Mouse (Mus musculus): ENCODE data around the gene Agrp. TPM values are rescaled to one million over a fixed set of nuclear protein-coding genes. Genes with fewer than 3 reads are reported as not detected.
"Not testable (repeated sequence)": the region's sequence is repeated elsewhere in the genome, so short reads cannot be mapped to it uniquely, and the experiment has no call there.

The Agrp gene
- polyA plus RNA-seq, 1 experiment from 2014 or later: 0.91 TPM

DNA sequence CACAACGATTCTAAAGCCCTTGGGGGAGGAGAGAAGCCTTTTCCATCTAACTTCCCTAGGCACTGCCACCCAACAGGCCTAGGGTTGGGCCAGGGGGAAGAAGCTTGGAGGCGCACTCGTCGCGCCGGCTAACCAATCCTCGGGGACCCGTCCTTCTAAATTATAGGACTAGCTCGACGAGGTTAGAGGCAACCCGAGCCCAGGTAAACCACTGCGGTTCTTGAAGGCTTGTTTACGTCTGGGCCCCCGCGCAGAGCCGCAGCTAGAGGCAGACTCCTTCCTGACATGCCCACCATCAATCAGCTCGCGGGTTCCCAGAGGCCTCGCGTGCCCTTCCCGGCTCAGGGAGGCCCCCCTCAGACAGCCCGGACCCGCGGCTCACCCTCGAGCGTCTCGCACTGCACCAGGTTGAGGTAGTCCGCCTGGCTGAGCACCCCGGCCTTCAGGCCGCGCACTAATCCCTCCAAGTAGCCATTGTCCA, 71.8 kb downstream of the Agrp start:
- Histone ChIP-seq H3K9ac (replicated peaks; ENCODE audit: low read depth, low read length) (peak overlapping the region; percentile 90), H3K4me2 (ENCODE audit: low read length) (peak overlapping the region; percentile 56), H3K4me1 (replicated peaks; ENCODE audit: control insufficient read depth, insufficient read depth, low read length) (peaks cover 25% of the 10 kb centered on the region), H3K27ac (ENCODE audit: low read length) (peak overlapping the region; percentile 79), H3K27me3 (replicated peaks; ENCODE audit: control insufficient read depth, insufficient read depth, low read length) (no peaks in the 10 kb centered on the region), H3K9me3 (ENCODE audit: control insufficient read depth, low read length) (no peaks in the 10 kb centered on the region), H3K4me3 (replicated peaks; ENCODE audit: low read length) (peak overlapping the region; percentile 71), H3K36me3 (ENCODE audit: control insufficient read depth, insufficient read depth) (no peaks in the 10 kb centered on the region)
- ATAC-seq: peak; percentile 73
- under 1% methylated on average over 31 of the region's 31 CpGs for WGBS

DNA sequence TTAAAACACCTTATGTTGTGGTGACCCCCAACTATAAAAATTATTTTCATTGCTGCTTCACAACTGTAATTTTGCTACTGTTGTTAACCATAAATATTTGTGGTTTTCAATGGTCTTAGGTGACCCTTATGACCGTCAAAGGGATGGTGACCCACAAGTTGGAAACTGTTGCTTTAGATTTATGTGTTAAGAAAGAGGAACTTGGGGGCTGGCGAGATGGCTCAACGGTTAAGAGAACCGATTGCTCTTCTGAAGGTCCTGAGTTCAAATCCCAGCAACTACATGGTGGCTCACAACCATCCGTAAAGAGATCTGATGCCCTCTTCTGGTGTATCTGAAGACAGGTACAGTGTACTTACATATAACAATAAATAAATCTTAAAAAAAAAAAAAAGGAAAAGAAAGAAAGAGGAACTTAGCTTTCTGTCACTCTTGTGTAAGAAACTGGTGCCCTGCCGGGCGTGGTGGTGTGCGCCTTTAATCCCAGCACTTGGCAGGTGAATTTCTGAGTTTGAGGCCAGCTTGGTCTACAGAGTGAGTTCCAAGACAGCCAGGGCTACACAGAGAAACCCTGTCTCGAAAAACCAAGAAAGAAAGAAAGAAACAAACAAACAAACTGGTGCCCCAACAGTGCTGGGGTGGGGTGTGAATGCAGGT, 72.5 kb downstream of the Agrp start:
- H3K9ac ChIP-seq (replicated peaks; ENCODE audit: low read depth, low read length); H3K27me3 ChIP-seq (replicated peaks; ENCODE audit: control insufficient read depth, insufficient read depth, low read length); H3K9me3 ChIP-seq (ENCODE audit: control insufficient read depth, low read length); H3K27ac ChIP-seq (ENCODE audit: low read length); ATAC-seq; H3K36me3 ChIP-seq (ENCODE audit: control insufficient read depth, insufficient read depth): not testable (repeated sequence)
- H3K4me2 ChIP-seq (ENCODE audit: low read length): peak overlapping the region; percentile 56
- H3K4me1 ChIP-seq (replicated peaks; ENCODE audit: control insufficient read depth, insufficient read depth, low read length): peaks cover 25% of the 10 kb centered on the region
- peak overlapping the region; percentile 71 for H3K4me3 ChIP-seq (replicated peaks; ENCODE audit: low read length)
- 85% methylated on average over 9 of the region's 9 CpGs for WGBS

DNA sequence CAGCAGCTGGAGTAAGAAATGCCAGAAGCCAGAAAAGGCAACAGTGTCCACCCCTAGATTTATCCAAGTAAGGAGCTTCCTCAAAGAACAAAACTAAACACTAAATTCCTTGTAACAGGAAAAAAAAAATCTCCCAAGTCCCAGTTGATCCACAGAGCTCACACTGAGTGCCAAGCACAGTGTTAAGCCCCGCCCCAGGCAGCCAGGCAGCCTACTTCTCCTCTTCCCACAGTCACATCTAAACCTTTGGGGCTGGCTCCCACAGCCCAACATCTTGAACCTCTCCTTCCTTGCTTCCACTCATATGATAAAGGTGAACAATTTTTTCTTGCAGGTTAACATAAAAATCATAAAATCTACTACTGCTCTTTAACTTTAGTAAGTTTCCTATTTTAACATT, 73.3 kb downstream of the Agrp start:
- Histone ChIP-seq H3K36me3 (ENCODE audit: control insufficient read depth, insufficient read depth) (no peaks in the 10 kb centered on the region), H3K9me3 (ENCODE audit: control insufficient read depth, low read length) (no peaks in the 10 kb centered on the region), H3K4me1 (replicated peaks; ENCODE audit: control insufficient read depth, insufficient read depth, low read length) (peaks cover 25% of the 10 kb centered on the region), H3K9ac (replicated peaks; ENCODE audit: low read depth, low read length) (no peak overlapping the region), H3K4me3 (replicated peaks; ENCODE audit: low read length) (no peak overlapping the region), H3K4me2 (ENCODE audit: low read length) (no peak overlapping the region), H3K27ac (ENCODE audit: low read length) (no peak overlapping the region), H3K27me3 (replicated peaks; ENCODE audit: control insufficient read depth, insufficient read depth, low read length) (no peaks in the 10 kb centered on the region)
- ATAC-seq: no peak
- WGBS: 87% methylated on average over 1 of the region's 1 CpGs

DNA sequence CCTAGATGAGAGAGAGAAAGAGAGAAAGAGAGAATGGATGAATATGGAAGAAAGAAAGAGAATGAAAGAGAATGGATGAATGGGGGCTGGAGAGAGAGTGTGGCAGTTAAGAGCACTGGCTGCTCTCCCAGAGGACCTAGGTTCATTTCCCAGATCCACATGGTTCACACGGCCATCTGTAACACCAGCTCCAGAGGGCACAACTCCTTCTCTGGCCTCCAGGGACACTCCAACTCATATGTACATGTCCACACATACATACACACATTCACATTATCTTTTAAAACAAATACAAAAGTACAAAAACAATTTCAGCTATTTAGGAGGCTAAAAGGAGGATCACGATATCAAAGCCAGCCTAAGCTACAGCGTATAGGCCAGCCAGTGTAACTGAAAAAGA, 74.3 kb downstream of the Agrp start:
- Histone ChIP-seq H3K4me2 (ENCODE audit: low read length) (no peak overlapping the region), H3K36me3 (ENCODE audit: control insufficient read depth, insufficient read depth) (no peaks in the 10 kb centered on the region), H3K9ac (replicated peaks; ENCODE audit: low read depth, low read length) (no peak overlapping the region), H3K4me3 (replicated peaks; ENCODE audit: low read length) (no peak overlapping the region), H3K27me3 (replicated peaks; ENCODE audit: control insufficient read depth, insufficient read depth, low read length) (no peaks in the 10 kb centered on the region), H3K27ac (ENCODE audit: low read length) (no peak overlapping the region), H3K9me3 (ENCODE audit: control insufficient read depth, low read length) (no peaks in the 10 kb centered on the region), H3K4me1 (replicated peaks; ENCODE audit: control insufficient read depth, insufficient read depth, low read length) (peaks cover 25% of the 10 kb centered on the region)
- ATAC-seq: no peak
- WGBS: 85% methylated on average over 3 of the region's 3 CpGs

DNA sequence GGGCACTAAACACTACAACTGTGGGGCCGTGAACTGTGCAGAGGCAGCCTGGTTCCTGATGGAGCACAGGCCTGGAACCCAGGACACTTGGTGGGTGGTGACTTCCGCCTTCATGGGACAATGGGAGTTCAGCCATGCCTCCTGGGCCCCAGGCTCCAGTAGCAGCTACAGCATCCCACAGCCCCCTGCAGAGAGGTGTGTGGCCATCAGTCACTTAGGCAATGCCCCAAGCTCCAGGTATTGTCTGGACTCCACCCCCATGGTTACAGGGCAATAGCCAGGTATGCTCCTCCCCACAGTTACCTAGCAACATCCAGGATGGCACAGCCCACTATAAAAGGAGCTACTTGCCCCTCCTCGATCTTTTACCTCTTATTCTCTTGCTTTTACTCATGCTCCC, 82.0 kb downstream of the Agrp start:
- no peak overlapping the region for H3K4me2 ChIP-seq (ENCODE audit: low read length)
- H3K9ac ChIP-seq (replicated peaks; ENCODE audit: low read depth, low read length): no peak overlapping the region
- no peaks in the 10 kb centered on the region for H3K27me3 ChIP-seq (replicated peaks; ENCODE audit: control insufficient read depth, insufficient read depth, low read length)
- no peaks in the 10 kb centered on the region for H3K4me1 ChIP-seq (replicated peaks; ENCODE audit: control insufficient read depth, insufficient read depth, low read length)
- ATAC-seq: no peak
- H3K4me3 ChIP-seq (replicated peaks; ENCODE audit: low read length): no peak overlapping the region
- H3K27ac ChIP-seq (ENCODE audit: low read length): no peak overlapping the region
- no peaks in the 10 kb centered on the region for H3K36me3 ChIP-seq (ENCODE audit: control insufficient read depth, insufficient read depth)
- 69% methylated on average over 3 of the region's 3 CpGs for WGBS
- no peaks in the 10 kb centered on the region for H3K9me3 ChIP-seq (ENCODE audit: control insufficient read depth, low read length)

DNA sequence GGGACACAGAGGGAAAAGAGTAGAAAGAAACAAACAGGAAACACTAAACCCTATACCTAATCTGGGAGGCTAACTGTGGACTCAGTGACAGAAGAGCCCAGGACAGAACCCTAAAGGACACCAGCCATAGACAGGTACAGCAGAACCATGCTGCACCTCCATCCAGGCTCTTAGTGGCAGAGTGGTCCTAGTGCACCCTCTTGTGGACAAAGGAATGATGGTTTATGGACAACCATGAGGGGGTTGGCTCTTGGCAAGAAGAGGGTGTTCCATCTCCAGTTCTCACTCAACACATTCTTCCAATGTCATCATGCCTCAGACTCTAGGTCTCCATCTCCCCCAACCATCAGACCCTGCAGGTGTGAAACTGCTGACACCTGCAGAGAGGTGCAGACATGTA, 83.1 kb downstream of the Agrp start:
- Histone ChIP-seq H3K4me2 (ENCODE audit: low read length) (no peak overlapping the region), H3K4me1 (replicated peaks; ENCODE audit: control insufficient read depth, insufficient read depth, low read length) (no peaks in the 10 kb centered on the region), H3K36me3 (ENCODE audit: control insufficient read depth, insufficient read depth) (no peaks in the 10 kb centered on the region), H3K27me3 (replicated peaks; ENCODE audit: control insufficient read depth, insufficient read depth, low read length) (no peaks in the 10 kb centered on the region), H3K27ac (ENCODE audit: low read length) (no peak overlapping the region), H3K9ac (replicated peaks; ENCODE audit: low read depth, low read length) (no peak overlapping the region), H3K4me3 (replicated peaks; ENCODE audit: low read length) (no peak overlapping the region), H3K9me3 (ENCODE audit: control insufficient read depth, low read length) (no peaks in the 10 kb centered on the region)
- ATAC-seq: no peak

DNA sequence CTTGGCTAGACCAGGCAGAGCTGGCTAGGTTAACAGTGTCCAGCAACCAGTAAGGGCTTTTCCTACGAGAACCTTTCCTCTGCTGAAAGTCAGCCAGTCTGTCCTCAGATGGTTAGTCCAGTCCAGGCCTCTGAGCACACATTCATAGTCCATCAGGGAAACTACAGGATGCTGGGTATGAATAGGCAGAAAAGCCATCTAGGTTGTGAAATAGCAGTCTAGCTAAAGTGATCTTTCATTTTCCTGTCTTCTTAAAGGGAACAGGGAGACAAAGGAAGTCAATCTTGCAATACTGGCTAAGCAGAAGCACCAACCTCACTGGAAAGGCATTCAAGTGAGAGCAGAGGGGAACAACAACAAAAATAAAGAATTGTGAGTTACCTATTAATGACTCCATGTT, 84.4 kb downstream of the Agrp start:
- 69% methylated on average over 1 of the region's 1 CpGs for WGBS
- H3K27me3 ChIP-seq (replicated peaks; ENCODE audit: control insufficient read depth, insufficient read depth, low read length): no peaks in the 10 kb centered on the region
- ATAC-seq: no peak

DNA sequence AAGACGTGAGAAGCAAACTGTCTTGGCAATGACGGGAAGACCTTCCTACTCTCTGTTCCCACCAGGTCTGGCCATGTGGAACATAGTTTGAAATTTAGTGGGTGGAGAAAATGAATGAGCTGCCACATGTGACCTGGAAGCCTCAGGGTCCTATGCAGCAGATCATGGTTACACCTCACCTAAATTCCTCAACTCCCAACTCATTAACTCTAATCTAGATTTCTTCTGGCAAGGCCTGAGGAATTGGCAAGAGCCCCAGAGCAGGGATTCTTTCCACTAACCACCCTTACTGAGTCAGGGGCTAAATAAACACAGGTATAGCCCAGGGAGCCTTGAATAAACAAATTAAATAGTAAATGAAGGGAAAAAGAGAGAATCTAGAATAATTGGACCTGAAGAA, 85.2 kb downstream of the Agrp start:
- no peaks in the 10 kb centered on the region for H3K4me1 ChIP-seq (replicated peaks; ENCODE audit: control insufficient read depth, insufficient read depth, low read length)
- no peak for ATAC-seq

More for the DNA sequence above, 84.4 kb downstream of the Agrp start:
- H3K4me1 ChIP-seq (replicated peaks; ENCODE audit: control insufficient read depth, insufficient read depth, low read length): no peaks in the 10 kb centered on the region
- no peaks in the 10 kb centered on the region for H3K36me3 ChIP-seq (ENCODE audit: control insufficient read depth, insufficient read depth)
- H3K27ac ChIP-seq (ENCODE audit: low read length): no peak overlapping the region
- H3K4me3 ChIP-seq (replicated peaks; ENCODE audit: low read length): no peak overlapping the region
- no peak overlapping the region for H3K4me2 ChIP-seq (ENCODE audit: low read length)
- no peak overlapping the region for H3K9ac ChIP-seq (replicated peaks; ENCODE audit: low read depth, low read length)
- no peaks in the 10 kb centered on the region for H3K9me3 ChIP-seq (ENCODE audit: control insufficient read depth, low read length)

DNA sequence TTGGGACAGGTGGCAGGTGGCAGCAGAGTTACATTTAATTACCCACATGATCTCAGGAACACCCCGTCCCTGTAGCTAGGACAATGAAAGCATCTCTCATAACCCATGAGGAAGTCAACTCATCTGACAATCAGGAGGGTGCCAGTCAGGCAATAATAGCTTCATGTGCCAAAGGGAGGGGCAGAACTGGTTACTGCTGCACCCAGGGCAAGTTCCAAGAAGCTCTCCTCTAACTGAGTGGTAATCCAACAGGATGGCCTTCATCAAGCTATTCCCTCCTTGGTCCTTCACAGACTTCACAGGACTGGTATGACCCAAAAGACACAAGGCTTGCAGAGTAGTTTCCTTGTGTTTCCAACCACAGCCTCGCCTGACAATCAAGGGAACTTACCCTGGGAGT, 87.1 kb downstream of the Agrp start:
- Histone ChIP-seq H3K36me3 (ENCODE audit: control insufficient read depth, insufficient read depth) (no peaks in the 10 kb centered on the region), H3K4me1 (replicated peaks; ENCODE audit: control insufficient read depth, insufficient read depth, low read length) (no peaks in the 10 kb centered on the region), H3K9me3 (ENCODE audit: control insufficient read depth, low read length) (no peaks in the 10 kb centered on the region), H3K4me2 (ENCODE audit: low read length) (no peak overlapping the region), H3K4me3 (replicated peaks; ENCODE audit: low read length) (no peak overlapping the region), H3K27me3 (replicated peaks; ENCODE audit: control insufficient read depth, insufficient read depth, low read length) (no peaks in the 10 kb centered on the region), H3K9ac (replicated peaks; ENCODE audit: low read depth, low read length) (no peak overlapping the region), H3K27ac (ENCODE audit: low read length) (no peak overlapping the region)
- ATAC-seq: no peak
- WGBS: 84% methylated on average over 2 of the region's 2 CpGs

More for the DNA sequence above, 85.2 kb downstream of the Agrp start:
- H3K27ac ChIP-seq (ENCODE audit: low read length): no peak overlapping the region
- WGBS: 92% methylated on average over 2 of the region's 2 CpGs
- no peaks in the 10 kb centered on the region for H3K36me3 ChIP-seq (ENCODE audit: control insufficient read depth, insufficient read depth)
- no peaks in the 10 kb centered on the region for H3K9me3 ChIP-seq (ENCODE audit: control insufficient read depth, low read length)
- no peaks in the 10 kb centered on the region for H3K27me3 ChIP-seq (replicated peaks; ENCODE audit: control insufficient read depth, insufficient read depth, low read length)
- H3K9ac ChIP-seq (replicated peaks; ENCODE audit: low read depth, low read length): no peak overlapping the region
- no peak overlapping the region for H3K4me2 ChIP-seq (ENCODE audit: low read length)
- no peak overlapping the region for H3K4me3 ChIP-seq (replicated peaks; ENCODE audit: low read length)

DNA sequence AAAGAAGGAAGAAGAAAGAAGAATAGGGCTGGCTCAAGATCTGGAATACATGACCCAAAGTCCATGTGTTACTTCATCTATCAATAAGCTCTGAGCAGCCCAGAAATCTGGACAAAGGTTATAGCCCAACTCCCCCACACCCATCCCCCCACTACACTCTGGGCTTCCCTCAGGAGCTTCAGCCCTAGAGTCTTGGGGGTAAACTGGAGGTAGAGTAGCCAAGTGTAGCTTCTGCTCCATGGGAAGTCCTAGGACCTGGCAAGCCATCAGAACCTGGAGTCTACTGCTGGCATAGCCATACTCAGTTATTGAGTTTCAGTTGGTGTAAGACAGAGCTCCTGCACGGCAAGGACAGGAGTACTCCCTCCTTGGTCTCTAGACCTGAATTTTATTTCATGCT, 87.7 kb downstream of the Agrp start:
- Histone ChIP-seq H3K27me3 (replicated peaks; ENCODE audit: control insufficient read depth, insufficient read depth, low read length) (no peaks in the 10 kb centered on the region), H3K4me1 (replicated peaks; ENCODE audit: control insufficient read depth, insufficient read depth, low read length) (no peaks in the 10 kb centered on the region), H3K4me2 (ENCODE audit: low read length) (no peak overlapping the region), H3K9ac (replicated peaks; ENCODE audit: low read depth, low read length) (no peak overlapping the region), H3K4me3 (replicated peaks; ENCODE audit: low read length) (no peak overlapping the region), H3K36me3 (ENCODE audit: control insufficient read depth, insufficient read depth) (no peaks in the 10 kb centered on the region), H3K9me3 (ENCODE audit: control insufficient read depth, low read length) (no peaks in the 10 kb centered on the region), H3K27ac (ENCODE audit: low read length) (no peak overlapping the region)
- whole genome bisulfite sequencing: 91% methylated on average over 1 of the region's 1 CpGs
- no peak for ATAC-seq

All from forebrain, embryonic 16.5 days (tissue).